Mouse (Mus musculus): ENCODE results near the gene S100a14. TPM values are rescaled to one million over a fixed set of nuclear protein-coding genes. Genes with fewer than 3 reads are reported as not detected.

The S100a14 gene
- total RNA-seq, 2 experiments from 2014 or later = 0.57 TPM

DNA sequence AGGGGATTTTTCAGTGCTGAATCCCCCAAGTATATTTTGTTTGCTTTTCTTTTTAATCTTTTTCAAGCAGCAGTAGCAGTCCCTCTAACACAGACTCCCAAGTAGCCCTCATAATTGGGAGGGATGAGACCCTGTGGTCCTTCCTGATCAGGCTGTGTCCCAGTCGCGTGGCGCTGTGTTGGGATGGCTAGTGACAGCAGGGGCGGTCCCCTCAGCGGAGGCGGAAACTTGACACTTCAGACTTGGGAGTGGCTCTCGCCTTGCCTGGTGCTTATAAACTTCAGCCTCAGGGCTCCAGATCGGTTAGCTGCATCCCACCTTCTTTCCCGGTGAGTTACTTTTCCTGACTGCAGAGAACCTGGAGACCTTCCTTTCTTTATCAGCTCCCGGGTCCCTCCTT is 12.0 kb upstream of the S100a14 start:
- DNase-seq (ENCODE audit: low spot score in 2 of 2) = peak in 1 of 2 experiments; percentile 41
- intact Hi-C loops (cut with DNase I) = no loop called here

DNA sequence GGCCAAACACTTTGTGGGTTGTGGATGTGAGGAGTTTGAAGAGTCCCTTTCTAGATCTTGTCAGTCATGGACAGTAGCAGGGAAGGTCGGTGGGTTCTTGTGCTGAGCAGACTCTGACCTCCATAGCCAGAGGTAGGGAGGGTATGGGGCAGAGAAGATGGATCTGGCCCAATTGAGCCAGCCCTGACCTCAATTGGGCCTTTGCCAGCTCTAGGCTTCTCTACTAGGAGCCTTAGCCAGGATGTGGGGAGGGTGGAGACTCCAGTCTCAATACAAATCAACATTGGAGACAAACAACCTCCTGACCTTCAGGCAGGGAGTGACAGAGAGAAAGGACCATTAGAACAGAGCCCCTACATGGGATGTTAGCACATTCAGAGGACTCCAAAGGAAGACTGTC is 11.4 kb upstream of the S100a14 start:
- DNase-seq (ENCODE audit: low spot score in 2 of 2) = no peak
- intact Hi-C loops (cut with DNase I) = no loop called here

DNA sequence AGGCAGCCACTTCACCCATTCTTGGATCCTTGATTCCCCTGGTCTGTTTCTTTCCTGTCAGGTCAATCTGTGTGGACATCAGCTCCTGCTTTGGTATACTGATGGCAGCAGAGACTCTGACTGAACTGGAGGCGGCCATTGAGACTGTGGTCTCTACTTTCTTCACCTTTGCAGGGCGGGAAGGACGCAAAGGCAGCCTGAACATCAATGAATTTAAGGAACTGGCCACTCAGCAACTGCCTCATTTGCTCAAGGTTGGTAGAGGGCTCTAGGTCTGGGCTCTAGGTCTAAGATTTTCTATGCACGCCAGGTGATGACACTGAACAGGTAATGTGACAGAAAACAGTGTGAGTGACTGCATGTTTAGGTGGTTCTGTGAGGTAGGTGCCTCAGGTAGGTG is 10.9 kb upstream of the S100a14 start:
- no peak for DNase-seq (ENCODE audit: low spot score in 2 of 2)
- intact Hi-C loops (cut with DNase I) = no loop called here

DNA sequence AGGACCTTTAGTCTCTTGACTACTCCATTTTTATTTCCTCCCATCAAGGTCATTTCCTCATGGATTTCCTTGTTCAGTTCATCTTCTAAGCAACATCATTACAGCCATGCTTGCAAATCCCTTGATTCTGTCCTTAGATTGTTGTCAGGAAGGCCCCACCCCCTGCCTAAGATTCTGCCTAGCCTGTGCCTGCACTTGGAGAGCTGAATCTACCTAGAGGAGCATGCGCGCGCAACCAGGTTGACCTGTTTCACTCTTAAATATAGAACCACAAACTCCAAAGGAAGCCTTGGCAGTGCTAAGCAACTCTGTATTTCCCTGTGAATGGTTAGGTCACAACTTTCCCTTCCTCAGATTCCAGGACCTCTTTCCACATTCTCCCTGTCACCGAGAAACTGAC is 8.9 kb upstream of the S100a14 start:
- no peak for DNase-seq (ENCODE audit: low spot score in 2 of 2)
- intact Hi-C loops (cut with DNase I) = no loop called here

DNA sequence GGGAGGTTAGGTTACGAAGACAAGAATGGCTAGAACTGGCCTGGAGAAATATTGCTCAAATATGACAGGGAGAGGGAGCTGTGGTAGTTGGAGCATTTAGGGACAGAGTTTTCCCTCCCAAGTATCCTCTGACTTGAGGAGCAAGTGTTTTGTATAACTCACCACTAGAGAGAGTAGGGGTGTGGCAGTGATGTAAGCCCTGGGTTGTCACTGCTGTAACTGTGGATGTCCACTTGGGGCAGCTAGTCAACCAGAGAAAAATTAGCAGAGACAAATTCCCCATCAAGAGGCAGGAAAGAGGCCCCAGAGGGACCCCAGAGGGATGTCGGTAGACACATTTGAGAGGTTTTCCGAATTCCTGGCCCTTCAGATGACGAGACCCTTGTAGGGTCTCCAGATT is 1.2 kb upstream of the S100a14 start:
- DNase-seq (ENCODE audit: low spot score in 2 of 2) = peak; percentile 54 to 84
- intact Hi-C loops (cut with DNase I) = loop anchor here (5.0 kb wide), 2 partner anchors 57 to 92 kb away; no protein-coding TSS in a partner anchor

DNA sequence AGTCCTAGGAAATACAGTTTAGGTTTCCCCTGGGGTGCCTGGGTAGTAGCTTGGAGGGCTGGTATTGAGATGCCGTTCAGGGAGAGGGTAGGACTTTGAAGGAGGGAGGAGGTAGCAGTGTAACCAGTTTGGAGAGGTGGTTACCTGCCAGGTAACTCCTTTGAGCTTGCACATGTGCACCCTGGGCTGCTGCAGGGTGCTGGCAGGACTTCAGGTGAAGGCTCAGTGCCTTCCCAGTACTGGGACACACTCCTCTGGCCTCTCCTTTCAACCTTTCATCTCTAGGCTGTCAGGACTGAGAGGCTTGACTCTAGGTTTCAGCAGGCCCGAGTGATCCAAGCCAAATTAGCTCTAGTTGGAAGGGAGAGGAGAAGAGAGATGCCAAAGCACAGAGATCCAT is 580 bp upstream of the S100a14 start:
- no peak for DNase-seq (ENCODE audit: low spot score in 2 of 2)
- intact Hi-C loops (cut with DNase I) = loop anchor here (5.0 kb wide), 2 partner anchors 56 to 91 kb away; no protein-coding TSS in a partner anchor

DNA sequence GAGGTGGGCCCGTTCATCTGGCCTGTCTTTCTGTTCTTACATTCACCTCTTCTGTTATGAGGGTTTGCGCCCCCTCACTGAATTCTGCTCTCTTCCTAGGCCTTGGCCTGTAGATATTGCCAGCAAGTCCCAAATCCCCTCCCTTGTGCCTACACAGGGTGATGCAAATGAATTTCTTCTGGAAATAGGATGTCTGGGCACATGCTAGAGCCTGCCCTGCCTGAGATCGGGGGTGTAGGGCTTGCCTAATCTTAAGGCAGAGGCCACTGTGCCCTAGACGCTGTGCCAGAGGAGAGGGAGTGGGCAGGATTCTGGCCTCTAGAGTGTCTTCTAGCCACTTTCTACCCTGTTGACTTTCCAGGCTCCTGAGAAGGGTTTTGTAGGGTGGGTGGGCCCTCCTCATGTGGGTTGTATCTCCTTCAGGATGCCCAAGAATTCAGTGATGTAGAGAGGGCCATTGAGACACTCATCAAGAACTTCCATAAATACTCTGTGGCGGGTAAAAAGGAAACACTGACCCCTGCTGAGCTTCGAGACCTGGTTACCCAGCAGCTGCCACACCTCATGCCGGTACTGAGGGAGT is 726 bp downstream of the S100a14 start:
- intact Hi-C loops (cut with DNase I) = loop anchor here (5.0 kb wide), 2 partner anchors 55 to 90 kb away; no protein-coding TSS in a partner anchor
- DNase-seq (ENCODE audit: low spot score in 2 of 2) = no peak

DNA sequence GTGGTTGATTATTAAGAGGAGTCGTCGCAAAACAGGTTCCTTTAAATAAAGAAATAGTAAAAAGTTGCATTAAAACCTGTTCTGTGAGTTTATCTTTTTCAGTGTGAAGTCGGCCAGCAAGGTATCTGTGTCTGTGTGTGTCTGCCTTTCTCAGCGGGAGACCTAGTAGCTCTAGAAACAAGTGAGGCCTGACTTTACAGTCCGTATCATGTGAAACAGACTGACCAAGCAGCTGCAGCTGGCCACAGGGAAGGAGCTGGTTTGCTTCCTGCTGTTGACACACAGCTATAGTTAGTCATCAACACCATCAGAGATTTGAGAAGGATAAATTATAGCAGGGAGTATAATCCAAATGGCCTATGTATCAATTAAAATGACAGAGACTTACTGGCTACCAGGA is 5.1 kb downstream of the S100a14 start:
- DNase-seq (ENCODE audit: low spot score in 2 of 2) = no peak
- intact Hi-C loops (cut with DNase I) = no loop called here

DNA sequence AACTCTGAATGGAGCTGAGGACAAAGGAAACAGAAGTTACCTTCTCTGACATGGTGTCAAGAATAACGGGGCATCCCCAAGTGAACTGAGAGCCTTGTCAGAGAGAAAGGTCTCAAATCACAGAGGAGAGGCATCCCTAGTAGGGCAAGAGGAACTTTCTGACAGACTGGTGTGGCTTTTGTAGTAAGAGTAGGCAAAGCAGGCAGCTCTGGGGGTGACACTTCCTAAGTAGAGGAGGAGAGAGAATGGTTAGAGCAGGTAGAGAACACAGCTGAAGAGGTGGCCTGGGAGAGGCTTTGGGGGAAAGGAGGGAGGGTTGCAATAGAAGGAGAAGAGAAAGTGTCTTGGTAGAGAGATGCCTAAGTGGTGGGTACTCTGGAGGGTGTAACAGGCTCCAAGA is 8.8 kb downstream of the S100a14 start:
- intact Hi-C loops (cut with DNase I) = no loop called here
- no peak for DNase-seq (ENCODE audit: low spot score in 2 of 2)

DNA sequence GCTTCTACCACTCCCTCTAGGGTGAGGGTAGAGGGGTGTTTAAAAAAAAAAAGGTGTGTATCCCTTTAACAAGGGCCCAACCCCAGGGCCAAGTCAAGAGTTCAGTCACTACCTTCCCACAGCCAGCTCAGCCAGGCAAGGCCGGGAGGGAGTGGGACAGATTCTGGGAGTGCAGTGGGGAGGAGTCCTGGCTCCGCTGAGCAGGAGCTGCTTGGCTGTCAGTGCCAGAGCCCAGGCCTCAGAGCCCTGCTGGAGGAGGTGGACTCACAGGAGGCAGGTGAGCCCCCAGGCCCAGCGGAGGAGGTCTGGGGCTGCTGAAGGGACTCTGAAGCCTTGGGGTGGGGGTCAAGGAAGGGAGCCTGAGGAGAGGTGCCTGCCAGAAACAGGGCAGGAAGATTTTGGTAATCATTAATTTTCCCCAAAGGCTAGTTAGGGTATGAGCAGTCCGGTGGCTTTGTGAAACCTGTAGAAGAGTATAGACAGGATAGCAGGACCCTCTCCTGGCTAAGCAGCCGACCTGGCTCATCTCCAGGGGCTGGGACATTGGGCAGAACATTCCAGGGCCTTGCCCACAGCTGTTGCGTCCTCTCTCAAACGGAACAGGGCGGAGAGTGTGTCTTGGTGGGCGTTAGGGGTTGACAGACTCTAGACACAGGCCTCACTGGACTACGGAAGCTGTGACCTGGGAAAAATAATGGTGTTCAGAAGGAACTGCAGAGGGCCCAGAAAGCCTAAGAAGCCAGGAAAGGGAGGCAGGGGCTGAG is 10.7 kb downstream of the S100a14 start, which contains the start of gene S100a16:
S100a16 (plus strand) TSS at position 114 of the 764 bp plus-strand sequence.
- intact Hi-C loops (cut with DNase I) = no loop called here
- DNase-seq (ENCODE audit: low spot score in 2 of 2) = peak in 1 of 2 experiments; percentile 38

DNA sequence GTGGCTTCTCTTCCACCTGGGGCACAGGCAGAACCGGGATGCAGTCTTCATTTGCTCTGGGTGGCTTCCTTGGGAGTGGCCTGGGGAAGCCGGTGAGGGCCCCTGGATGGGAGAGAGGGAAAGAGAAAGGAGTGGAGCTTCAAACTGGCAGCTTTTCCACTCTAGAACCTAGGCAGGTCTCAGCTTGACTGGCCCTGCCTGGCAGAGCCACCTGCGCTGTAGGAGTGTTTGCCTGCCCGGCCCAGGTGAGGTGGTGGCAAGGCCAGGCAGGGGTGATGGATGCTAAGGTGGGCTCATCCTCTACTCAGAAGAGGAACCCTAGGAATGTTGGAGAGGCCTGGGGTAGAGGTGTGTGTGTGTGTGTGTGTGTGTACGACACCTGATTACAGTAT is 11.2 kb downstream of the S100a14 start:
- intact Hi-C loops (cut with DNase I) = no loop called here
- DNase-seq (ENCODE audit: low spot score in 2 of 2) = no peak

DNA sequence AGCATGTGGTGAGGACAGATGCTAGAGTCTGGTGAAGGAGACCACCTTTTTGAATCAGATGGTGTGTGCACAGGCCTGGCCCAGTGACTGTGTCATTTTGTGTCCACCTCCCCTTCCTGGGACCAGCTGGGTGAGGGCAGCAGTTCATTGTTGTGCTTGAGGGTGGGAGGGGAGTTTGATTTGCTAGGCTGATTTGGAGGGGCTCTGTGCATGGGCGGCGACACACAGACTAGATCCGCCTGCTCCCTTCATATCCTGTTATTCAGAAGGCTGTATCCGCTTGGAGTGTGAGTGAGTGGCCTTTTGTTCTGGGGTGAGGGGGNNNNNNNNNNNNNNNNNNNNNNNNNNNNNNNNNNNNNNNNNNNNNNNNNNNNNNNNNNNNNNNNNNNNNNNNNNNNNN is 14.2 kb downstream of the S100a14 start:
- intact Hi-C loops (cut with DNase I) = no loop called here
- DNase-seq (ENCODE audit: low spot score in 2 of 2) = peak in 1 of 2 experiments; percentile 7

DNA sequence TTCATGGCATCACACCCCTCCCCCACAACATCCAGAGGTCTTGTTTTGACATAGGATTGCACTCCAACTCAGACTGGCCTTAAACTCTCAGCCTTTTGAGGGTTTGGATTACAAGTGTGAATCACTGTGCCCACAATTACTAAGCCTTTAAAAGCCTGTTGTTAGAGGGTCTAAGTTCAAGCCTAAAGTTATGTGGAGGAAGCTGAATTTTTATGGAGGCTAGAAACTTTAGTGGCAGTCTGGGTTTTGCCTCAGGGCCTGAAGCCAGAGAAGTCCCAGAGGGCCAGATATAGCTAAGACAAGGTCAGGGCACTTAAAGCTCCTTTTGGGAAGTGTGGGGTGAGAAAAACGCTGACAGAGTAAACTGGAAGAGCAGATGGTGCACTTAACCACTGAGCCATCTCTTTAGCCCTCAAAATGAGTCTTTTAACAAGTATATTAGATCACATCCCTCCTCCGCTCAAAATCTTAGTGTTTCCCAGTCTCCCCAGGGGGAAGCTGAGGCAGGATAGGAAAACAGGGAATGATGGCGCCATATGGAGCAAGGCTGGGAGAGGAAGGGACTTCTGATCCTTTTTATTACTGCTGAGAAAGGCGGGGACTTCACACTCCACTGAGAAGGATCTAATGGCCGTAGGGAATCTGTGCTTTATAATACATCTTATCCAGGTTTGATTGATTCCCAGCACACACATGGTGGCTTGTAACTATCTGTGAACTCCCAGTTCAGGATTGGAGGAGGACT is 23.2 kb downstream of the S100a14 start:
- intact Hi-C loops (cut with DNase I) = no loop called here
- no peak for DNase-seq (ENCODE audit: low spot score in 2 of 2)

DNA sequence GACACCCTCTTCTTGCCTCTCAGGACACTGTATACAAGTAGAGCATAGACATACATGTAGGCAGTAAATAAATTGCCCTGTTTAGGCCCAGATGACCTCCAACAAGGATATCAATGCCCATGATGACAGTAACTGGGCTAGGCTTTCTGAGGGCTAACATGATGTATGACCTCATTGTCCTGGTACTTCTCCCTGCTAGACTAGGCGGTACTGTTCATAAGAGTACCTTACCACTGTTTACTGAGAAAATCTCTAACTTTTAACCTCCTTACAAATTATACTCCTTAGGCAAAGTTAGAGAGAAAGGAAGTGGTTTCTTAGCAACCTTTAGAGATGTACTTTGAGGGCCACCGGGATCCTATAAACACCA is 23.8 kb downstream of the S100a14 start:
- intact Hi-C loops (cut with DNase I) = no loop called here

DNA sequence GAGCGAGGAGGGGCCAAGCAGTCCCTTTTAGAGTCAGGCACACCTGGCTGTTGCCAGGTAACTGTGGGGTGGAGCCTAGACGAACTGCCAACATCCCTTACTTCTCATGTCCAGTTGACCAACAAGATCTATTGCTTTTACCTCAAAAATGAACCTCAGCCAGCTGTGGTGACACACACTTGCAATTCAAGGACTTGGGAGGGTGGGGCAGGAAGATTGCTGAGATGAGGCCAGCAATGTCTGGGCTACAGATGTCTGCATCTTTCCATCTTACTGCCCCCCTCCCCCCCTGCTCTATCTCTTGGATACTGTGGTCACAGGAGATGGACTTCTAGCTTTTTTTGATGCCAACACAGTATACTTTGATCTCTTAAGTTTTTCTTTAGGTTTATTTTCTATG is 25.6 kb downstream of the S100a14 start:
- no peak for DNase-seq (ENCODE audit: low spot score in 2 of 2)
- intact Hi-C loops (cut with DNase I) = no loop called here

More for the DNA sequence above, 23.8 kb downstream of the S100a14 start:
- DNase-seq (ENCODE audit: low spot score in 2 of 2) = no peak

DNA sequence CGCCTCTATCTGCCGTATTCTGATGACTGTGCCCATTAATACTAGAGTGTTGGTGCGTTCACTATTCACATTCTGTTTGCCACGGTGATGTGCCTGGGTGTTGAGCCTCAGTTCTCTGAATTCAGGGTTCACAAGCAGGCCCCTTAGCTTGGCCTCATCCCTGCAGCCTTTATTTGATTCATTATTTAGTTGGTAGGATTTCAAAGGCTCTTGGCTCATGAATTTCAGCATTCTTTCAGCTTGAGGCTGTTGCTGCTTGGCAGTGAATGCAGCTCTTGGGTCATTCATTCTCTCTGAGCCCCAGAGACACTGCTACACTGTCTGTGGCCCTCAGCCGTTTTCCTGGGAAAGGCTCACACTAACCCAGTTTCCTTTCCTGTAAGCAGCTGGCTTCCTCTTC is 29.3 kb downstream of the S100a14 start:
- peak; percentile 46 to 76 for DNase-seq (ENCODE audit: low spot score in 2 of 2)
- intact Hi-C loops (cut with DNase I) = no loop called here

DNA sequence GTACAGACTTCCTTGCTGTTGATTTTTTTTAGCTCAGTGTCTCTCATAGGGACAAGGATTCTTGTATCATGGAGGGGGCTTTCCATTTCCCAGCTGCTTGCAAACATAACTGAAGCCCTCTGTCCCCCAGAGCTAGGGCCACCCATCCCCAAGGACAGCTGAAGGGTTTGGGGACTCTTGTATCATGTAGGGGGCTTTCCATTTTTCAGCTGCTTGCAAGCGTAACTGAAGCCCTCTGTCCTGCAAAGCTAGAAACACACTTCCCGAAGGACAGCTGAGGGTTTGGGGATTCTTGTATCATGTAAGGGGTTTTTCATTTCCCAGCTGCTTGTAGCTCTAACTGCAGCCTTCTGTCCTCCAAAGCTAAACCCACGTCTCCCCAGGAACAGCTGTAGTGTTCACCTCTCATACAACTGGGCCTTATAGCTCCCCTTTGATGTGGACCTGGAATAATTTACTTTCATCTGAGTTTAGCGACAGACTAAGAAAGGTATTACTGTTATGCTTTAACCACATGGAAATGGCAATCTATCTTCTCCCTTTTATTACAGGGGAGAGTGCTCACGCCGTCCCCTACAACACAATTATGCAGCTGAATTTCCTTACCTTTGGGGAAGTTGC is 33.5 kb downstream of the S100a14 start, which contains the start of gene S100a3:
S100a3 (plus strand) TSS at position 571 of the 621 bp plus-strand sequence.
- intact Hi-C loops (cut with DNase I) = no loop called here
- DNase-seq (ENCODE audit: low spot score in 2 of 2) = no peak

DNA sequence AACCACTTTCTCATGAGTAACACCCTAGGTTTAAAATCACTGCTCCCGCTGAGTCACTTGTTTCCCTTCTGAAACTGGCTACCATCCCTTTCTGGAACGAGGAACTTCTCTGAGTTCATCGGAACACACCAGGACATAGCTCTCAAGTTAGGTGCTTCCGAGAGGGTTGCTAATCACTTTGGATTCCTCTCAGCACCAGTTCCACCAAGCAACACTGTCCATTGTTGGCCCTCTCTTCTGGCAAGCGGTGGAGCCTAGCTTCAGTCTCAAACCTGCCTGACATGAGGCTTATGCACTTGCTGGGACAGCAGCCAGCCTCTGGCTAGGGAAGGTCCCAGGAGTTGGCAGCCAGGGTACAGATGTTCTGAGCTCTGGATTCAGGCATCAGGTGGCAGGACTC is 48.0 kb downstream of the S100a14 start:
- DNase-seq (ENCODE audit: low spot score in 2 of 2) = no peak
- intact Hi-C loops (cut with DNase I) = no loop called here

DNA sequence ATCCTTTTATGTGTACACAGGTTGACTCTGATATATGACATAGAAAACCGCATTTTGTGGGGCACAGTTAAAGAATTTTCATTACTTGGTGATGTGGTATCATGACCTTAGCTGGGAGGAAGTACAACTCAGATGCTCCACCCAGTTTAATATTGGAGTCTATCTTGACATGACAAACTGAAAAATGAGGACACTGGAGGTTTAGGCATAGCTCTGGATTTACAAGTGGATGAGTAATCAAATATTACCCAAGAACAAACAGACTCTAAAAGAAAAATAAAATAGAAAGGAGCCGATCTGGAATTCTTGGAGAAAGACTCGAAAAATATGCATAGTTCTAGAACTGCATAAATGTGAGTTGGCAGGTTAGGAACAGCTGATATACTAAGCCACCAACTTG is 48.7 kb downstream of the S100a14 start:
- intact Hi-C loops (cut with DNase I) = no loop called here
- DNase-seq (ENCODE audit: low spot score in 2 of 2) = no peak
